Mouse (Mus musculus) bone marrow, adult 2 months (tissue): ENCODE results near the gene Vmn1r91. TPM values are rescaled to one million over a fixed set of nuclear protein-coding genes. Genes with fewer than 3 reads are reported as not detected.
"Not testable (repeated sequence)": the region's sequence is repeated elsewhere in the genome, so short reads cannot be mapped to it uniquely, and the experiment has no call there.

Experiments
- H3K27ac ChIP-seq: fragments of 200-500 bp; 2 replicates; pipeline ENCODE4 v1.5.1; 2012; ENCODE audit warnings: low read depth, mild to moderate bottlenecking, control low read depth, inconsistent platforms, low read length; ENCODE audit not compliant: control insufficient read depth, poor library complexity, insufficient read depth
- H3K4me1 ChIP-seq: fragments of 200-500 bp; 2 replicates; pipeline ENCODE4 v1.6.1; 2011; ENCODE audit warnings: low read length; ENCODE audit not compliant: control insufficient read depth, insufficient read depth
- H3K4me3 ChIP-seq: fragments of 200-500 bp; replicated peaks from 2 replicates; pipeline ENCODE3; 2011; ENCODE audit warnings: mild to moderate bottlenecking, low read depth, low read length, control low read depth; ENCODE audit not compliant: control insufficient read depth
- WGBS: fragments of 180-500 bp; shearing (Covaris S2); methylation state at CpG from one replicate; pipeline ENCODE4 v1.1.7; 2018; 5-methylcytosine and 5-hydroxymethylcytosine counted together
- polyA plus RNA-seq: library from polyadenylated mRNA; stranded (reverse); fragments of >200 nt; gene quantifications from 2 replicates; pipeline ENCODE4 v1.2.4, GENCODE M21; 2011; ENCODE audit warnings: low replicate concordance; ENCODE audit not compliant: missing spikeins, insufficient read depth, insufficient read length

Vmn1r91 gene
- not detected in 2 replicates for polyA plus RNA-seq

DNA sequence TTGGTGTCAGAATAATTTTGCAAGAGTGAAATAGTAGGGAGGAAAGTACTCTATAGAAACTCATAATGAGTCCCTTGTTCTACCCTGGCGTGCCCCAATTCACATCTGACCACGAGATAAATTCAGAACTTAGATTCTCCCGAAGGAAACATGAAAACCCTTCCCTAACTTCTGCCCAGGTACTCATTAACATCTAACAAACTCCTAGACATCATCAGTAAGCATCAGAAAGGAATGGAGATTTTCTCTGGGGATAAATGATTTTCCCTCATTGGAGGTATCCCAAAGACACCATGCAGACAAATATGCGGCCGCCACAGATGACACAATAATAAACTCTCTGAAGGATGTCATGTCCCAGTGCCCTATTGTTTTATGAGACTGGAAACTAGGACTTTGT, at the start of gene Vmn1r91:
TSS of gene Vmn1r91 (plus strand) at position 301 of the 400 bp plus-strand sequence.
- H3K4me3 ChIP-seq, H3K27ac ChIP-seq, H3K4me1 ChIP-seq: not testable (repeated sequence)
- WGBS = 69% methylated on average over 5 of the region's 5 CpGs

DNA sequence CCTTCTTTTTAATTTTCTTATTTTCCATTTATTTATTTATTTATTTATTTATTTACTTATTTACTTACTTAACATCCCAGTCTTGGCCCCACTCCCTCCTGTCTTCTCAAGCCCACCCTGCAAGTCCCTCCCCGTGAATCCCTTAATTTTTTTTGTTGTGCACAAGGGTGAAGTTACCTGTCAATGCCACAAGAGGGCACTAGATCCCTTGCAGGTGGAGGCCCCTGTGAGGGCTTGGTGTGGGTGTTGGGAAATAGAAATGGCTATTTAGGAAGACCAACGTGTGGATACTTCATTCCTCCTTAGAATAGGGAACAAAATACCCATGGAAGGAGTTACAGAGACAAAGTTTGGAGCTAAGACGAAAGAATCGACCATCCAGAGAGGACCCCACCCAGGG, 35.4 kb upstream of the Vmn1r91 start:
- not testable (repeated sequence) for H3K4me1 ChIP-seq, H3K4me3 ChIP-seq
- WGBS = 58% methylated on average over 4 of the region's 4 CpGs

DNA sequence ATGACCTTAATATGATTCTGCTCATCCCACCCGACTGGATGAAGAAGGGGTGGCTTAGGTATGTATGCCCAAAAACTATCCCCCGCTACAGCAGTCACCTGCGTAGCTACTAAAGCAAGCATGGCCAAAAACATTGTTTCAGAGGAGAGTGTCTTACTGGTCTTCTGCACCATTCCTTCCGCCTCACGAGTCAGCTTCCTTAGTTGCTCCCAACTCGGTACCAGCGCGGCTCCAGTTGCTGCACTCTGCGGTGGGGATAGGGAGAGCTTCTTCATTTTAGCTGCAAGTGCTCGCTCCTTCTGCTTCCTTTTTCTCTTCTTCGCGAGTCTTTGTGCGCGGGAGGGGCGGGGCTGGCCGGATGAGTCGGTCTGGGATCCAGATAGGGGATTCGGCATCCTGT, 21.4 kb upstream of the Vmn1r91 start:
- not testable (repeated sequence) for H3K4me3 ChIP-seq, H3K4me1 ChIP-seq, H3K27ac ChIP-seq
- WGBS = 75% methylated on average over 18 of the region's 18 CpGs

More for the DNA sequence above, 35.4 kb upstream of the Vmn1r91 start:
- H3K27ac ChIP-seq = not testable (repeated sequence)

DNA sequence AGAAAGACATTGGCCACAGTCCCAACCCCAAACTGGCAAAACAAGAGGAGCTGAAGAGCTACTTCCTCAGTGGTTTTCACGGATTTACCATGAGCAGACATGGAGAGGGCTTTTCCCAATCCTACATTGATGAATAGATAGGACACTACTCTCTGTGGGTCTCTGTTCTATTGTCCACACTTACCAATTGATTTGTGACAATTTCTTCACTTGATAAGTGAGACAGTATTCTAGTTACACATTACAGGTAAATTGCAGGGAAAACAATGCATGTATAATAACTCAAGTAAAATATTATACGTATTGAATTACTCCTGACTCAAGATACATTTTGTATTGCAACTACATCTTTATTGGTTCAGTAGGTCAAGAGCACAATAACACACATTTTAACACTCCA, 23.0 kb downstream of the Vmn1r91 start, which contains the start of gene Gm16442:
TSS of gene Gm16442 (minus strand) at position 101 of the 400 bp plus-strand sequence.
- no CpG with 5 or more reads among the region's 2 CpGs for WGBS
- not testable (repeated sequence) for H3K27ac ChIP-seq, H3K4me3 ChIP-seq, H3K4me1 ChIP-seq

DNA sequence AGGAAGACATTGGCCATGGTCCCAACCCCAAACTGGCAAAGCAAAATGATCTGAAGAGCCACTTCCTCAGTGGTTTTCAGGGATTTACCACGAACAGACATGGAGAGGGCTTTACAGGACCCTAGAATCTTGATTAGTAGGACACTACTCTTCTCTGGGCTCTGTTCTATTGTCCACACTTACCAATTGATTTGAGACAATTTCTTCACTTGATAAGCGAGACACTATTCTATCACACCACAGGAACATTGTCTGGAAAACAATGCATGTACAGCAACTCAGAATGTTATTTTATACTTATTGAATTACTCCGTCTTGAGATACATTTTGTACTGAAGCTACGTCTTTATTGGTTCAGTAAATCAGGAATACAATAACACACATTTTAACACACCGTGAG, 39.5 kb downstream of the Vmn1r91 start, which contains the start of gene Vmn1r93:
TSS of gene Vmn1r93 (minus strand) at position 101 of the 400 bp plus-strand sequence.
- H3K4me3 ChIP-seq, H3K27ac ChIP-seq, H3K4me1 ChIP-seq: not testable (repeated sequence)
- no CpG with 5 or more reads among the region's 5 CpGs for WGBS

Other genes starting within 250 kb of the Vmn1r91 start
- not detected in 2 replicates for gene Gm19345, start 247.7 kb upstream of the Vmn1r91 start, polyA plus RNA-seq
- 3.8 and 8.2 TPM in 2 replicates for gene Ceacam16, start 238.4 kb upstream of the Vmn1r91 start, polyA plus RNA-seq
- not detected in 2 replicates for gene Ceacam19, start 211.7 kb upstream of the Vmn1r91 start, polyA plus RNA-seq
- gene Pvr, start 178.5 kb upstream of the Vmn1r91 start, polyA plus RNA-seq = 2.6 and 4.7 TPM in 2 replicates
- gene Igsf23, start 148.9 kb upstream of the Vmn1r91 start, polyA plus RNA-seq = 0.52 TPM in 1 of 2 replicates, not detected in the other
- 1.0 TPM in 2 replicates for gene Ceacam20, start 134.3 kb upstream of the Vmn1r91 start, polyA plus RNA-seq
- gene Nlrp9b, start 108.2 kb upstream of the Vmn1r91 start, polyA plus RNA-seq = not detected in 2 replicates
- not detected in 2 replicates for gene Gm16442, start 22.9 kb downstream of the Vmn1r91 start, polyA plus RNA-seq
- not detected in 2 replicates for gene Vmn1r93, start 39.4 kb downstream of the Vmn1r91 start, polyA plus RNA-seq
- gene Vmn1r94, start 68.7 kb downstream of the Vmn1r91 start, polyA plus RNA-seq = not detected in 2 replicates
- not detected in 2 replicates for gene Vmn1r95, start 94.0 kb downstream of the Vmn1r91 start, polyA plus RNA-seq
- gene Gm6164, start 105.9 kb downstream of the Vmn1r91 start, polyA plus RNA-seq = not detected in 2 replicates
- gene Gm4498, start 134.1 kb downstream of the Vmn1r91 start, polyA plus RNA-seq = not detected in 2 replicates
- gene Gm5890, start 163.2 kb downstream of the Vmn1r91 start, polyA plus RNA-seq = not detected in 2 replicates
- gene Gm4133, start 234.4 kb downstream of the Vmn1r91 start, polyA plus RNA-seq = not detected in 2 replicates